Mouse (Mus musculus) liver, adult 2 months (tissue): ENCODE measurements around the gene Lad1.

ENCODE experiments used
- CTCF ChIP-seq: fragments of 200-500 bp; IDR thresholded peaks from 2 replicates; pipeline ENCODE4 v1.5.1; 2011; ENCODE audit warnings: low read depth, low read length, control low read depth
- POLR2A ChIP-seq: fragments of 200-500 bp; IDR thresholded peaks from 2 replicates; pipeline ENCODE4 v1.6.1; 2011; ENCODE audit warnings: low read length, control low read depth; ENCODE audit not compliant: insufficient read depth; ENCODE audit errors: extremely low read depth

- TF ChIP-seq POLR2A (no peak), CTCF (peak; percentile 74)
Observed at GRCm38 (mm10) chr1:135850722-135851512, 32.5 kb downstream of the Lad1 start.
